Mouse (Mus musculus): ENCODE measurements around the gene Dpagt1.
"Not testable (repeated sequence)": the region's sequence is repeated elsewhere in the genome, so short reads cannot be mapped to it uniquely, and the experiment has no call there.

The Dpagt1 gene

DNA sequence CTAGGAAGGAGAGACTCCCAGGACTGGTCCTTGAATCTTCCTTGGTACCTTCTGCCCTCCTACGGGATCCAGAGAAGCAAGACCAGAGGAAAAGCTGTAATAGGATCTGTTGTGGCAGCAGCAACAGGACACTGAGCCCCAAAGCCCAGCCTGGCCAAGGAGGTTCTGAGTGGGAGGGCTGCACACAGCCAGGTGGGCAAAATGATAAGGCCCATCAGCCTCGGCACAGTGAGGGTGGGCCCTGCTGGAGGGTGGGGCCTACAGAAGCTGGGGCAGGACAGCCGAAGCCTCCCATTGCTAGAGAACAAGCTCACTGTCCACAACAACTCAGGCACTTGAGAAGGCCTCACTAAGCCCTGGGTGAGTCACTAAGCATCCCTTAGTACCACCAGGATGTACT lies 16.4 kb downstream of the Dpagt1 start:
- H3K27me3 ChIP-seq (ENCODE audit: control insufficient read depth, insufficient read depth, low read length, poor library complexity, severe bottlenecking) = no peaks in the 10 kb centered on the region
- peaks cover 3% of the 10 kb centered on the region for H3K36me3 ChIP-seq (ENCODE audit: control insufficient read depth, insufficient read depth, low read length, poor library complexity, severe bottlenecking)
- DNase-seq (ENCODE audit: low read depth, low spot score) = no peak

DNA sequence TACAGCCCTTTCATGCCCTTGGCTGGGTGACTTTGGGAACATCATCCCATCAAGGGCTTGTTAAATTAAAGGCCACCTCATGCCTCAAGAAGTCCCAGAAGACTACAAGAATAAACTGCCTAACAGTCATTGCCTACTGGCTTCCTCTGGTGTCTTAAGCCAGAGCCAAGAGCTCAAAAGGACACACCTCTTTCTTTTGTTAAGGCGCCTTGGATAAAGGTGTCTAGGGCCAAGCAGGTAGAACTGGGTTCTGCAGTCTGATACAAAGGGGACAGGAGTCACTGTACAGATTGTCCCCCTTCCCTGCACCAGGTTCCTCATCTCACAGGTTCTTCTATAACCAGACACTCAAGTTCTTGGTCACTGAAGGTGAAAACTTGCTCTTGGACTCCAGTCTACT lies 16.8 kb downstream of the Dpagt1 start:
- Histone ChIP-seq H3K36me3 (ENCODE audit: control insufficient read depth, insufficient read depth, low read length, poor library complexity, severe bottlenecking) (peaks cover 7% of the 10 kb centered on the region), H3K27me3 (ENCODE audit: control insufficient read depth, insufficient read depth, low read length, poor library complexity, severe bottlenecking) (no peaks in the 10 kb centered on the region)
- DNase-seq (ENCODE audit: low read depth, low spot score) = no peak

GRCm38 (mm10) chr9:44343290-44343689 lies 17.5 kb downstream of the Dpagt1 start:
- Histone ChIP-seq H3K36me3 (ENCODE audit: control insufficient read depth, insufficient read depth, low read length, poor library complexity, severe bottlenecking) (peaks cover 11% of the 10 kb centered on the region), H3K27me3 (ENCODE audit: control insufficient read depth, insufficient read depth, low read length, poor library complexity, severe bottlenecking) (no peaks in the 10 kb centered on the region)
- DNase-seq (ENCODE audit: low read depth, low spot score) = no peak

DNA sequence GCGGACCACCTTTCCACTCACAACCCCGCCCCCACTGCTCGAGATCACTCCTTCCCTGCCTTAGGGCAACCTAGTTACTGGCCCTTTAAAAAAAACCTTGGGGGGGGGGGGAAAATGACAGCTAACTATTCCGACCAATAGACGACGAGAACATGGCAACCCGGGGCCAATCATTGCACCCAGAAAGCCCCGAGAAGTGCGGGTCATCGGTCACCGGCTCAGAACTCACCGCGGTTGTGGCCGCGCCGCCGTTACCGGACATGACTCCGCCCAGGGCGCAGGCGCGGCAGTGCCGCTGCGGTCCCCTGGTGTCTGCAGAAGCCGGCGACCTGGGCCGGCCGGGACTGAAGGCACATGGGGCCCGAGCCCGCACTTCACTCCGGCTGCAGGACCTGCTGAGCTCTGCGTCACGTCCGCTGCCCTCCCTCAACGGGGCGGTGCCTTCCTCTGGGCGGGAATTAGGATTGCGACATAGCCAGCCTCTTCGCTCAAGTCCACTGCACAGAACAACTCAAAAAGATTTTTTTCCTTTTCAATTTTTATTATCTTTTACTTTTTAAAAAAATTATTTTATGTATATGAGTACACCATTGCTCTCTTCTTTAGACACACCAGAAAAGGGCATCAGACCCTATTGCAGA lies 18.1 kb downstream of the Dpagt1 start, which contains the start of gene Hmbs:
Gene Hmbs, minus strand, starts transcription at position 448 of the 641 bp plus-strand sequence.
- peak; percentile 89 for DNase-seq (ENCODE audit: low read depth, low spot score)
- Histone ChIP-seq H3K27me3 (ENCODE audit: control insufficient read depth, insufficient read depth, low read length, poor library complexity, severe bottlenecking) (no peaks in the 10 kb centered on the region), H3K36me3 (ENCODE audit: control insufficient read depth, insufficient read depth, low read length, poor library complexity, severe bottlenecking) (peaks cover 16% of the 10 kb centered on the region)

DNA sequence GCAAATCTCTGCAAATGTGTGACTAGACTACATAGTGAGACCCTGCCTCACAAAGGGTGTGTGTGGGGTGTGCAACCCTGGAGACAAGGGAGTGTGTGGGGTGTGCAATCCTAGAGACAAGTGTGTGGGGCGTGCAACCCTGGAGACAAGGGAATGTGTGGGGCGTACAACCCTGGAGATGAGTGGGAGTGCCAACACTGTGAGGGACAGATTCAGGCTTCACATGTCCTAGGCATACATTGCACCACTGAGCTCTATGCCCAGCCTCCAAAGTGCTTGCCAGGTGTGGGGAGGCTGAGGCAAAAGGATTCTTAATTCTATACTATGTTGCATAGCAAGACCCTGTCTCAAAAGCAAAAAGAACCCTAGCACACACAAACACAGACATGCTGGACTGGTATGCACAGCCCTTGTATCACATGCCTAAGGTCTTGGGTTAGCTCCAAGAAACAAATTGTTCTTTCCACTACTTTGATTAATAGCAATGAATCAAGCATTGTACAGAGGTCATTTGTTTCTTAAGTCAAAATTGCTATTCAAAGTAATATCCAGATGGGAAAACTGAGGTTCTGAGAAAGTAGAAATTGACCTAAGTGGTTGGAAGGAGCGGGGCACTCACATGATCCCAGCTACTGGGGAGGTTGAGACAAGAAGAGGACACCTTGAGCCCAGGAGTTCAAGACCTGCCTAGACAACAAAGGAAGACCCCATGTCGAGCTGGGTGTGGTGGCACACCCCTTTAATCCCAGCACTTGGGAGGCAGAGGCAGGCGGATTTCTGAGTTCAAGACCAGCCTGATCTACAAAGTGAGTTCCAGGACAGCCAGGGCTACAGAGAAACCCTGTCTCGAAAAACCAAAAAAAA lies 20.0 kb downstream of the Dpagt1 start:
- H3K36me3 ChIP-seq (ENCODE audit: control insufficient read depth, insufficient read depth, low read length, poor library complexity, severe bottlenecking) = peaks cover 21% of the 10 kb centered on the region
- no peak for DNase-seq (ENCODE audit: low read depth, low spot score)
- H3K27me3 ChIP-seq (ENCODE audit: control insufficient read depth, insufficient read depth, low read length, poor library complexity, severe bottlenecking) = no peaks in the 10 kb centered on the region

- no peak for DNase-seq (ENCODE audit: low read depth, low spot score)
- peaks cover 22% of the 10 kb centered on the region for H3K36me3 ChIP-seq (ENCODE audit: control insufficient read depth, insufficient read depth, low read length, poor library complexity, severe bottlenecking)
- no peaks in the 10 kb centered on the region for H3K27me3 ChIP-seq (ENCODE audit: control insufficient read depth, insufficient read depth, low read length, poor library complexity, severe bottlenecking)
Observed at GRCm38 (mm10) chr9:44347166-44347565, 21.3 kb downstream of the Dpagt1 start.

DNA sequence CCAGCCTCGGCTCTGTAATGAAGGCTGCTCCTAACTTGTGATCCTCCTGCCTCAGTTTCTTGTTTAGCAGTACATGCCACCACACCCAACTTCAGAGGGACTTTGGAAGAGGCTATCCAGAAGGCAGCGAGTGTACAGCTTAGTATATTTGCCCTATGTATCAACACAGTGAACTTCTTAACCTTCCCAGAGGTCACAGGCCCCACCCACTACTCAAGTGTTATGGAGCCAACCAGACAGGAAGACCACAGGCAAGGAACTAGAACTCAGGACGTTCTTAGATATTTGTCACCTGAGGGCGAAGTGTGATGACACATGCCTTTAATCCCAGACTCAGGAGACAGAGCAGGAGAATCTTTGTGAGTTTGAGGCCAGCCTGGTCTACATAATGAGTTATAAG lies 21.8 kb downstream of the Dpagt1 start:
- Histone ChIP-seq H3K36me3 (ENCODE audit: control insufficient read depth, insufficient read depth, low read length, poor library complexity, severe bottlenecking) (peaks cover 22% of the 10 kb centered on the region), H3K27me3 (ENCODE audit: control insufficient read depth, insufficient read depth, low read length, poor library complexity, severe bottlenecking) (no peaks in the 10 kb centered on the region)
- DNase-seq (ENCODE audit: low read depth, low spot score) = no peak

DNA sequence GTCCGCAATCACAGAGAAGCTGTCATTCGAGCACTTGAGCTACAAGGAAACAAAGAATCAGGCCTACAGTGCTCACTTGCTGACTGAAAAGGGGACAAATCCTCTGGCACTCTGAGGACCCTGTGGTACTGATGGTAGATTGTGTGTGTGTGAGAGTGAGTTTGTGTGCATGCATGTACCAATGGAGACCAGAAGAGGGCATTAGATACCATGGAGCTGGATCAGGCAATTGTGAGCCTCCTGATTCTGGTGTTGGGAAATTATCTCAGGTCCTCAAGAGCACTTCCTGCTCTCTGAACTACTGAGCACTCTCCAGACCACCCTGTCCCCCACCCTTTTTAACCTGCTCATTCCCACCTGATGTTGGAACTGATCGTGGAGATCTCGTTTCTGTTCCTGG lies 22.7 kb downstream of the Dpagt1 start:
- peaks cover 29% of the 10 kb centered on the region for H3K36me3 ChIP-seq (ENCODE audit: control insufficient read depth, insufficient read depth, low read length, poor library complexity, severe bottlenecking)
- H3K27me3 ChIP-seq (ENCODE audit: control insufficient read depth, insufficient read depth, low read length, poor library complexity, severe bottlenecking) = no peaks in the 10 kb centered on the region
- DNase-seq (ENCODE audit: low read depth, low spot score) = no peak

DNA sequence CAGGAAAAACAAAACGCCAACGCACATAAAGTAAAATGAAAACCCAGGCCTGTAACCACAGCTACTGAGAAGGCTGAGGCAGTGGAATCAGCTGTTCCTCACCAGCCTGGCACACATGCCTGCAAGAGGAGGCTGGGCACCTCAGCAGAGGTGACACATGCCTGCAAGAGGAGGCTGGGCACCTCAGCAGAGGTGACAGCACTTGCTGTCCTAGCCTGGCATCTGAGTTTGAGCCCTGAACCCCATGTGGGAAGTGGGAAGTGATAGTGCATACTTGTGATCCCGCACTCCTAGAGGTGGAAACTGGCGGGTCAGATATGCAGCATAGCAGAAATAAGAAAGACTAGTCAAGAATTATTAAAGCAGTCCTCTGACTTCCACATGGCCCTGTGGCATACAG lies 25.6 kb downstream of the Dpagt1 start:
- Histone ChIP-seq H3K27me3 (ENCODE audit: control insufficient read depth, insufficient read depth, low read length, poor library complexity, severe bottlenecking) (no peaks in the 10 kb centered on the region), H3K36me3 (ENCODE audit: control insufficient read depth, insufficient read depth, low read length, poor library complexity, severe bottlenecking) (peaks cover 42% of the 10 kb centered on the region)
- DNase-seq (ENCODE audit: low read depth, low spot score) = no peak

GRCm38 (mm10) chr9:44352337-44352736 lies 26.5 kb downstream of the Dpagt1 start:
- H3K36me3 ChIP-seq (ENCODE audit: control insufficient read depth, insufficient read depth, low read length, poor library complexity, severe bottlenecking) = peaks cover 41% of the 10 kb centered on the region
- no peaks in the 10 kb centered on the region for H3K27me3 ChIP-seq (ENCODE audit: control insufficient read depth, insufficient read depth, low read length, poor library complexity, severe bottlenecking)
- DNase-seq (ENCODE audit: low read depth, low spot score) = no peak

- H3K27me3 ChIP-seq (ENCODE audit: control insufficient read depth, insufficient read depth, low read length, poor library complexity, severe bottlenecking) = no peaks in the 10 kb centered on the region
- peaks cover 40% of the 10 kb centered on the region for H3K36me3 ChIP-seq (ENCODE audit: control insufficient read depth, insufficient read depth, low read length, poor library complexity, severe bottlenecking)
- DNase-seq (ENCODE audit: low read depth, low spot score) = no peak
Observed at GRCm38 (mm10) chr9:44353142-44353541, 27.3 kb downstream of the Dpagt1 start.

GRCm38 (mm10) chr9:44357207-44357606 lies 31.4 kb downstream of the Dpagt1 start:
- H3K36me3 ChIP-seq (ENCODE audit: control insufficient read depth, insufficient read depth, low read length, poor library complexity, severe bottlenecking) = peaks cover 32% of the 10 kb centered on the region
- H3K27me3 ChIP-seq (ENCODE audit: control insufficient read depth, insufficient read depth, low read length, poor library complexity, severe bottlenecking) = no peaks in the 10 kb centered on the region
- peak; percentile 77 for DNase-seq (ENCODE audit: low read depth, low spot score)

- Histone ChIP-seq H3K27me3 (ENCODE audit: control insufficient read depth, insufficient read depth, low read length, poor library complexity, severe bottlenecking) (no peaks in the 10 kb centered on the region), H3K36me3 (ENCODE audit: control insufficient read depth, insufficient read depth, low read length, poor library complexity, severe bottlenecking) (peaks cover 13% of the 10 kb centered on the region)
- DNase-seq (ENCODE audit: low read depth, low spot score) = peak; percentile 99
Observed at GRCm38 (mm10) chr9:44361190-44361917, 35.5 kb downstream of the Dpagt1 start, which contains the start of gene Vps11. Gene Vps11 (minus strand): TSS chr9:44361670.

- H3K27me3 ChIP-seq (ENCODE audit: control insufficient read depth, insufficient read depth, low read length, poor library complexity, severe bottlenecking); DNase-seq (ENCODE audit: low read depth, low spot score); H3K36me3 ChIP-seq (ENCODE audit: control insufficient read depth, insufficient read depth, low read length, poor library complexity, severe bottlenecking): not testable (repeated sequence)
Observed at GRCm38 (mm10) chr9:44361931-44362330, 36.1 kb downstream of the Dpagt1 start.

DNA sequence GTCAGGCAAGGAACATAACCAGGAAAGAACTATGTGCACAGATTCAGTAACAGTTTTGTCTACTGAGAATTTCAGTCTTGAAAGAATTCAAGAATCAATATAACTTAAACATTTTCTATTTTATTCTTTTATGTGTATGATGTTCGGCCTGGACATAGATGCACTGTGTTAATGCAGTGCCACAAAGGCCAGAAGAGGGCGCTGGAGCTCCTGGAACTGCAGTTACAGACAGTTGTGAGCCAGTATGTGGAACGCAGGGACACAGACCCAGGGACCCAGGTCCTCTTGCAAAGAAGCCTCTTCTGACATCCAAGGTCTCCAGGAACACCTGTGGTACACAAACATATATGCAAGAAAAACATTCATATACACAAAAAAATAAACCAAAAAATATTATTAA lies 38.7 kb downstream of the Dpagt1 start:
- Histone ChIP-seq H3K27me3 (ENCODE audit: control insufficient read depth, insufficient read depth, low read length, poor library complexity, severe bottlenecking) (no peaks in the 10 kb centered on the region), H3K36me3 (ENCODE audit: control insufficient read depth, insufficient read depth, low read length, poor library complexity, severe bottlenecking) (no peaks in the 10 kb centered on the region; the same call in 1 of the 2 replicates)
- DNase-seq (ENCODE audit: low read depth, low spot score) = peak; percentile 60
